Mouse (Mus musculus): ENCODE results near the gene Tlcd2. TPM values are rescaled to one million over a fixed set of nuclear protein-coding genes. Genes with fewer than 3 reads are reported as not detected.

Tlcd2 gene
- polyA plus RNA-seq (2016; fragmentation: Nextera tagmentation; extraction: Ambion mirVana): 9.2 and 9.8 TPM in 2 replicates

DNA sequence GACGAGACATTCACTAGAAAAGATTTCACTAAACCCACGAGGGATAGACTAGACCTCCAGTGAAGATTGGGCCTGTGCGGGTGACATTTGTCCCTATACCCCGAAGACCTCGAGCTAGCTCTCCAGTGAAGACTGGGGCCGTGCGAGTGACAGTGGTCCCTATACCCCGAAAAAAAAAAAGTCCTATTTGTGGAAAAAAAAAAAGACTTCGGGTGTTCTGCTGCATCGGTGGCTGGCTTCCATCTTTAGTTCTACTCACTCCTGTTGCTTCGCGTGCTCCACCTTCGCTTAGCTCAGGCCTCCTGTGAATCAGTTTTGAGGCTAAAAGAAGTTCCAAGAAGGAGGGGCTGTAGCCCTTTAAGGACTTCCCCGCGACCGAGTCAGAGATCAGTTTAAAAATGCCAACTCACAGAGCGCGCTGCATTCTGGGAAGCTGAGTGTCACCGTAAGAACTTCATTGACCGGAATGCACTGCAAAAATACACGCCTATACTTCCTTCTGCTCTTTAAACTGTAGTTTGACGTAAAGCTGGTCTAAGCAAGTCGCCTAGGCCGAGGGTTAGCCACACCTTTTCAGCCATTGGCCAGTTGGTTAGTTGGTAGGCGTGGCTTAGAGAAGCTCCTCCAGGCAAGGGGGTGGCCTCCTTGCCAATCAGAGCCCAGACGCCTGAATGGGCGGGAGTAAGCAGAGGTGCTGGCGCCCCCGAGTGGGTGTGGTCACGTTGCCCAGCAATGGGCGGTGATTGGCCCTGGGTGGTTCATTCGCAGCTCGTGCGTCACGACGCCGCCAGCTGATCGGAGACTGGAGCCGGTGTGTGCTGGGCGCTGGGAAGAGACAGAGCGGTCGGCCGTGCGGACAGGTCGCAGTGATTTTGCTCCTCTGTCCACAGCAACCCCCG, at the start of gene Tlcd2:
Tlcd2 (plus strand) TSS at position 872 of the 899 bp plus-strand sequence.
- Histone ChIP-seq H3K27ac (peak within 1 kb of the TSS; percentile 86), H3K36me3 (peaks cover 10% of the 10 kb centered on the region; the same call in 1 of the 2 replicates), H3K4me1 (peaks cover 38% of the 10 kb centered on the region), H3K4me3 (peak within 1 kb of the TSS; percentile 69), H3K9me3 (replicated peaks) (no peaks in the 10 kb centered on the region), H3K27me3 (ENCODE audit: low read depth, poor library complexity, severe bottlenecking) (no peaks in the 10 kb centered on the region)
- WGBS: under 1% methylated on average over 46 of the region's 46 CpGs
- peak; percentile 99 for DNase-seq (ENCODE audit: low spot score)

DNA sequence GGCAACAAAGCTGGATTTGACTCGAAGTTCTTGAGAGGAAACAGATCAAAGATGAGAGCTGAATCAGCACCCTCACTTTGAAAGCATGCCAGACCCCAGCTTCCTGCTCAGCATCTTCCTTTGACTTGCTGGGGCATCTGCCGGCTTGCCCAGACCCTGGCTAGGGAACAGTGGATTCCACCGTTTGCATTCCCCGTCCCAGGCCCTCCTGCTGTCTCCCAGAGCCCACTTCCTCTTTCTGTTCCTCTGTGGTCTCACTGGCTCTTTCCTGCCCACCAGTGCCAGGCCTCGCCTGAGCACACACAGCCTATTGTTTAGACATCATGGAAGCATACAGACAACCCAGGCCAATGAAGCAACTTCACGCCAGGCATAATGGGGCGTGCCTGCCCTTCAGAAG, 46.4 kb upstream of the Tlcd2 start:
- H3K36me3 ChIP-seq: peaks cover 88% of the 10 kb centered on the region
- H3K9me3 ChIP-seq (replicated peaks): no peaks in the 10 kb centered on the region
- H3K4me1 ChIP-seq: peaks cover 5% of the 10 kb centered on the region; the same call in 1 of the 2 replicates
- H3K27ac ChIP-seq: no peak overlapping the region
- H3K4me3 ChIP-seq: no peak overlapping the region
- H3K27me3 ChIP-seq (ENCODE audit: low read depth, poor library complexity, severe bottlenecking): no peaks in the 10 kb centered on the region
- DNase-seq (ENCODE audit: low spot score): no peak
- 67% methylated on average over 7 of the region's 7 CpGs for WGBS

DNA sequence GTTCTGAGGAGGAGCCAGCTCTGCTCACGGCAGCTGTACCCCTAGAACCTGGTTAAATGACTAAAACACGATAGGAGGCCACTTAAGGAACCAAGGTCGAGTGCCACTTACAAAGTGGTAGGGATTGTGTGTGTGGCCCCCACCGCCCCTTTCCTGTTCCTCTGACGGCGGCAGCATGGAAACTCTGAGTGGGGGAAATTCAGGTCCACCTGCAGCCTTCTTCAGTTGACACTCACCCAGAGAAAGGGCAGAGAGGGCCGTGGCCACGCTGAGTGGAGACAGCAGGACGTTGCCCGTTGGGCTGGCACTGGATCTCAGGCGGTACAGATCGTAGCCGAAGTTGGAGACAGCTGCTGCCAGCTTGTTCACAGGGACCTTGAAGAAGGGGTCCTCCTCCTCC, 45.5 kb upstream of the Tlcd2 start:
- no peaks in the 10 kb centered on the region for H3K9me3 ChIP-seq (replicated peaks)
- WGBS: 90% methylated on average over 13 of the region's 13 CpGs
- H3K27me3 ChIP-seq (ENCODE audit: low read depth, poor library complexity, severe bottlenecking): no peaks in the 10 kb centered on the region
- no peak overlapping the region for H3K27ac ChIP-seq
- H3K4me1 ChIP-seq: peaks cover 14% of the 10 kb centered on the region
- H3K4me3 ChIP-seq: no peak overlapping the region
- peaks cover 80% of the 10 kb centered on the region for H3K36me3 ChIP-seq
- no peak for DNase-seq (ENCODE audit: low spot score)

DNA sequence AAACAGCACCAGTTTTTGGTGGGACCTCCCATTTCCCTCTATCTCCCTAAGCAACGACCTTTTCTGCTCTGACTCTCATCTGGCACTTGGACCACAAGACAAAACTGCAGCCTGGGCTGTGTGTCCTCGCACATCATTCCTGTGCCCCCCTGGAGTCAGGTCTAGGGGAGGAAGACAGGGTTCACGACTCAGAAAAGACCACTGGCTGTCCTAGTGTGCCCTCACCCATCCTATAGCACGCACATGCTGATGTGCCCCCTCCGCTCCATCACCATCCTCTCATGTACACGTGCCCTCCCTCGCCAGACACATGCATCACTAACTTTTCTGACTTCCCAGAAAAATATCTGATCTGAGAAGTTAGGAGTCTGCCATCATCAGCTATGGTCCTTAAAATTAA, 41.5 kb upstream of the Tlcd2 start:
- peaks cover 32% of the 10 kb centered on the region for H3K4me1 ChIP-seq
- peak overlapping the region; percentile 88 for H3K27ac ChIP-seq
- H3K27me3 ChIP-seq (ENCODE audit: low read depth, poor library complexity, severe bottlenecking): no peaks in the 10 kb centered on the region
- DNase-seq (ENCODE audit: low spot score): no peak
- WGBS: 86% methylated on average over 7 of the region's 7 CpGs
- H3K36me3 ChIP-seq: peaks cover 40% of the 10 kb centered on the region
- H3K4me3 ChIP-seq: no peak overlapping the region
- no peaks in the 10 kb centered on the region for H3K9me3 ChIP-seq (replicated peaks)

DNA sequence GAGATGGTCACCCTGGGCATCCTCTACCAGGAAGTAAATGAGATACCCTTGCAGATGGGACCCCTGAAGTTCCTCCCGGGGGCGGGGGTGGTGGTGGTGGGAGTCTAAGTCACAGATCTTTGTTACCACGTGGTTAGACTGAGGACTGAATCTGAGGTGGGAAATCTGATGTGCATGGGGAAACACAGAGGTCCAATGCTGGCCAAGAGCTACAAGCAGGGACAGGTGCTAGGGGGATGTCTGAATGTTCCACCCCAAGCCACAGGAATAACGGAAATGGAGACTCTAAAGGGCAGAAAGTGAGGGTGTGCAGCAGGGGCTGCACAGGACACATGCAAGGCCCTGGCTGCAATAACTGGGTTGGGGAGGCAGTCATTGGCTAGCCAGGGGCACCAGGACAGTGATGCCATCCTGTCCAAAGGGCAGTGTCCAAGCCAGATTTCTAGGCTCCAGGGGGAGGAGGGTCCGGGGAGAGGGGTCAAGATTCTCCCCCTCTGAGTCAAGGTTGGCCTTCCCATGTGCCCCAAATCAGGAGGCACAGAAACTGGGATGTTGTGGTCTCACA, 40.6 kb upstream of the Tlcd2 start:
- Histone ChIP-seq H3K36me3 (peaks cover 31% of the 10 kb centered on the region), H3K4me3 (peak overlapping the region; percentile 68), H3K4me1 (peaks cover 32% of the 10 kb centered on the region), H3K27me3 (ENCODE audit: low read depth, poor library complexity, severe bottlenecking) (no peaks in the 10 kb centered on the region), H3K9me3 (replicated peaks) (no peaks in the 10 kb centered on the region), H3K27ac (peak overlapping the region; percentile 88)
- 55% methylated on average over 5 of the region's 5 CpGs for WGBS
- DNase-seq (ENCODE audit: low spot score): peak; percentile 38

DNA sequence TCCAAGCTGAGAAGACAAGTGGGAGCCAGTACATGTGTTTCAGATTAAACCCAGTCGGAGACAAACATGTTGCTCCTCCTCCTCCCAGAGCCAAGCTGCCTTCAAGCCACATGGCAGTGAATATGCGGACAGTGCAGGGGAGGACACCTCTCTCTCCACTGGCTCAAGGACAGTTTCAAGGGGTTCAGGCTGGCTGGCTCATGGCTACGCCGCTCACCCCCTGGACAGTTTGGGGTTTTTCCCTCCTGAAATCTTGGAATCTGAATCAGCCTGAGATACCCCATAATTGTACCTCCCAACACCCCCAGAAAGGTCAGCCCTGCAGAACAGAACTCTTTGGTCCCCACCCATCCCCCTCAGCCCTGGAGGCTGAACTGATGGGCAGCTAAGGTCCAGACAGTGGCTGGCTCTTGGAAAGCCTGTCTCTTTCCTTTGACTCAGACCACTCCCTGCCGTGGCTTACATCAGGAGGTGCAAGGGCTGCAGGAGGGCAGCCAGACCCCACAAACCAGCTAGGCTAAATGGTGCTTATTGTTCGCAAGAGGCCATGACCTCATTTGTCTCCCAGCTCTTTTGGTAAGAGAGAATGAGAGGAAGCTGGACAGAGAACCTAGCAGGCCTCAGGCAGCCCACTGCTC, 40.0 kb upstream of the Tlcd2 start:
- Histone ChIP-seq H3K4me3 (peak overlapping the region; percentile 68), H3K36me3 (peaks cover 25% of the 10 kb centered on the region), H3K4me1 (peaks cover 32% of the 10 kb centered on the region), H3K27ac (peak overlapping the region; percentile 88), H3K27me3 (ENCODE audit: low read depth, poor library complexity, severe bottlenecking) (no peaks in the 10 kb centered on the region), H3K9me3 (replicated peaks) (no peaks in the 10 kb centered on the region)
- DNase-seq (ENCODE audit: low spot score): peak; percentile 58
- 26% methylated on average over 6 of the region's 6 CpGs for WGBS

DNA sequence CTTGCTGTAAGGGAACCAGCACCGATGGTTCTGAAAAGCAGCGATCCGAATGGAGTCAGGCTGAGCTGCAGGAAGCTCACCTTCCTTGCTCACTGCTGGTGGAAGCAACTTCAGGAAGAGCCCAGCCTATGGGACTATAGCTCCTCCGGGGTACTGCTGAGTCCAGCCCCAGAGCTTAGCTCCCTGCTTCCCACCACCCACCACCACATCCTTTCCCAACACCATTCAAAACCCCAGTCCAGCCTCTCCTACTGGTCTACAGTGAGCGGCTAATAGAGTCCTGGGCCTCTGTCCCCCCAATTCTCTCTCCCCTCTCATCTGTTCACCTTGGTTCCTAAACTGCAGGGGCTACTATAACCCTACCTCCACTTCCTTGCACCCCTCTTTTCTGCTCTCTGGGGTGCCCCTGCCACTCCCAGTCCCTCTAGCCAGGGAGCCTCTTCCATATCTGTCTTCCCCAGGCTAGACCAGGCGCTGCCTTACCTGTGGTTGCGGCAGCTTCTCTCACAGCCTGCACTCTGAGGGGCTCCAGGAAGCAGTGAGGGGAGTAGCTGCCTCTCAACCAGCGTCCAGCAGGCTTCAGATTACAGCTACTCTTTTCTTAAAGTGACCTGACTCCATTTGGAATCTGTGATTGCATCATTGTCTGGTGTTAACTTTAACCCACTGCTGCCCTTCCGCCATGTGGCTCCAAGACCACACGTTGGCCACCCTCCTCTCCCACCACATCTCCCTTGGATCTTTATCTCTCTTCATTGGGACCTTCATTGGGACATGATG, 39.3 kb upstream of the Tlcd2 start, which contains the start of gene Serpinf1:
Serpinf1 (minus strand) TSS at position 689 of the 780 bp plus-strand sequence.
- Histone ChIP-seq H3K27ac (peak within 1 kb of the TSS; percentile 88), H3K36me3 (peaks cover 18% of the 10 kb centered on the region), H3K27me3 (ENCODE audit: low read depth, poor library complexity, severe bottlenecking) (no peaks in the 10 kb centered on the region), H3K4me1 (peaks cover 32% of the 10 kb centered on the region), H3K4me3 (peak within 1 kb of the TSS; percentile 68), H3K9me3 (replicated peaks) (no peaks in the 10 kb centered on the region)
- WGBS: 31% methylated on average over 10 of the region's 10 CpGs
- DNase-seq (ENCODE audit: low spot score): peak; percentile 62

DNA sequence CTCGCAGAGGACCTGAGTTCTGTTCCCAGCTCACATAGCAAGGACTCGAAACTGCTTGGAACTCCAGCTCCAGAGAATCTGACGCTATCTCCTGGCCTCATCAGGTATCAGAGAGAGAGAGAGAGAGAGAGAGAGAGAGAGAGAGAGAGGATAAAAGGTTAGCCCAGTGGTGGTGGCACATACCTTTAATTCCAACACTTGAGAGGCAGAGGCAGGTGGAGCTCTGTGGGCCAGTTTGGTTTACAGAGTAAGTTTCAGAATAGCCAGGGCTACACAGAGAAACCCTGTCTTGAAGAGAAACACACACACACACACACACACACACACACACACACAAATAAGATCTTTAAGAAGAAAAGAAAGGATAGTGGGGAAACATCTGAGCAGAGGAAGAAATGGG, 38.4 kb upstream of the Tlcd2 start:
- H3K9me3 ChIP-seq (replicated peaks): no peaks in the 10 kb centered on the region
- no peaks in the 10 kb centered on the region for H3K27me3 ChIP-seq (ENCODE audit: low read depth, poor library complexity, severe bottlenecking)
- no peak overlapping the region for H3K4me3 ChIP-seq
- H3K27ac ChIP-seq: peak overlapping the region; percentile 88
- WGBS: 85% methylated on average over 3 of the region's 3 CpGs
- no peak for DNase-seq (ENCODE audit: low spot score)
- peaks cover 9% of the 10 kb centered on the region for H3K36me3 ChIP-seq
- H3K4me1 ChIP-seq: peaks cover 32% of the 10 kb centered on the region

DNA sequence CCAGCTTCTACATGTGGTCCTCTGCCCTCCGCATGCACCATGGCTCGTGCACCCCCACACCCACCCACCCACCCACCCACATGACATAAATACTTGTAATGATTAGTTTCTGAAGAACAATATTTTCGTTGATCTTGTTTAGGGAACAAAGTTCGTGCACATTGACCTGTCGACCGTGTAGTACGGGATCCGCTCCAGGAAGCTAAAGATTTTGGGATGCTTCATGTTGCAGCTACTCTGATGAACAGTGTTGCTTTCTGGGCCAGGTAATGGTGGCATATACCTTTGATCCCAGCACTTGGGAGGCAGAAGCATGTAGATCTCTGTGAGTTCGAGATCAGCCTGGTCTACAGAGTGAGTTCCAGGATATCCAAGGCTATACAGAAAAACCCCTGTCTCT, 37.5 kb upstream of the Tlcd2 start:
- H3K27me3 ChIP-seq (ENCODE audit: low read depth, poor library complexity, severe bottlenecking): no peaks in the 10 kb centered on the region
- H3K4me1 ChIP-seq: peaks cover 32% of the 10 kb centered on the region
- WGBS: 93% methylated on average over 9 of the region's 9 CpGs
- no peaks in the 10 kb centered on the region for H3K9me3 ChIP-seq (replicated peaks)
- no peak overlapping the region for H3K4me3 ChIP-seq
- no peak overlapping the region for H3K27ac ChIP-seq
- DNase-seq (ENCODE audit: low spot score): no peak
- peaks cover 6% of the 10 kb centered on the region for H3K36me3 ChIP-seq

DNA sequence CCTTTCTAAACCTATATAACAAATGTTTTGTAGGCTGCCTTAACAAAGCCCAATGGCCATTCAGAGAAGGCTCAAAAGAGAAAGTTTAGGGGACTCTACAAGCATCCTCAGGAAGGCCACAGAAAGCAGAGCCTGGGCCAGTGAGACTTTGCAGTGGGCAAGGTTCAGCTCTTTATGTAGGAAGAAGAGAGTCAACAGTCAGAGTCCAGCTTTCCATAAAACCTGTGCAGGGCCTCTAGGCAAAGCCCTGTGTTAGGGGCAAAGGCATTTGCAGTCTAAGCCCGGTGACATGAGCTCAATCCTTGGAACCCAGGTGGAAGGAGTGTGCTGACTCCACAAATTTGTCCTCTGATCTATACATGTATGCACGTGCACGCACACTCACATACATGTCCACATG, 37.1 kb upstream of the Tlcd2 start:
- Histone ChIP-seq H3K27me3 (ENCODE audit: low read depth, poor library complexity, severe bottlenecking) (no peaks in the 10 kb centered on the region), H3K4me1 (peaks cover 32% of the 10 kb centered on the region), H3K9me3 (replicated peaks) (no peaks in the 10 kb centered on the region), H3K36me3 (peaks cover 6% of the 10 kb centered on the region), H3K27ac (no peak overlapping the region), H3K4me3 (no peak overlapping the region)
- WGBS: 96% methylated on average over 3 of the region's 3 CpGs
- no peak for DNase-seq (ENCODE audit: low spot score)

DNA sequence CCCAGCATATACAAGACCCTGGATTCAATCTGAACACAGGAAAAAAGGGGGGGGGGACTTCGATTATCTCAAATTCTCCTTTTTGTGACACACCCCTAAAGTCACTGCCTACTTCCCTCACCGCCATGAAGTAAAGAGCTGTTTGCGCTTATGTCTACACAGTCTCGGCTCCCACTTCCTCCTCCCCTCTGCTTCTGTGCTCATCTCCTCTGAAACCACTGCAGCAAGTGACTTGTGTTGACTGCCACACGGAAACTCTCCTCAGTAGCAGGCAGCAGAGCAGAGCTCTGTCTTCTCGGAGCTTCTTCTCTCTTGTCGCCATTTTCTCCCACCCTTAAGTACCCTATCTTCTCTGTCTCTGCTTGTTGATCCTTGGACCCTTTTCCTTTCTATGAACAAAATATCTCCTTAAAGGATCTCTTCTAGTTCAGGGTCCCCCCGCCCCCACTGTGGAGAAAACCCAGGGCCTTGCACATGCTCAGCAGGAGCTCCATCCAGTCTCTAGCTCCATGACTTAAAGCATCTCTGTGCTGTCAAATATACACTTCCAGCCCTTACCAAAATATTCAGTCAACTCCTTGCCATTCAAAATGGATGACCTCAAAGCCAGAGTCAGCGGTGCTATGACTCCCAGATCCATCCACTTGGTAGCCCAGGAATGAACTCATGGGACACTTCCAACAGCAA, 32.4 kb upstream of the Tlcd2 start:
- WGBS: 89% methylated on average over 9 of the region's 9 CpGs
- H3K9me3 ChIP-seq (replicated peaks): no peaks in the 10 kb centered on the region

DNA sequence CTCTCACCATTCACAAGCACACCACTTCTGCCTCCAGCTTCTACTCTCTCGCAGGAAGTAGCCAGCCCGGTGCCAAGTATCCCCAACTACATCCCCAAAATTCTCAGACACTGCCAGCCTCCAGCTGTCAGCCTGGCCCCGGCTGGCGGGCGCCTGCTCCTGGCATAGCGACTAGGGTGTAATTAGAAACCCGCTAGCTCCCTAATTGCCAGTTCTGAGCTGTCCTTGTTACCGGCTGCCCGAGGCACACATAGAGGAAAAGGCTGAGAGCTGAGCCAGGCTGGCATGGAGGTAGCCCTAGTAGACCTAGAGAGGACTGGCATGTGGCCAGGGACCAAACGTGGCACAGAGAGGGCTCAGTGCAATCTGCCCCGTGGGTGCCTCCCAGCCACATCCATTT, 30.2 kb upstream of the Tlcd2 start:
- Histone ChIP-seq H3K27ac (no peak overlapping the region), H3K9me3 (replicated peaks) (no peaks in the 10 kb centered on the region), H3K4me3 (no peak overlapping the region), H3K27me3 (ENCODE audit: low read depth, poor library complexity, severe bottlenecking) (no peaks in the 10 kb centered on the region), H3K36me3 (no peaks in the 10 kb centered on the region), H3K4me1 (no peaks in the 10 kb centered on the region)
- no peak for DNase-seq (ENCODE audit: low spot score)
- 84% methylated on average over 11 of the region's 11 CpGs for WGBS

More for the DNA sequence above, 32.4 kb upstream of the Tlcd2 start:
- no peak for DNase-seq (ENCODE audit: low spot score)
- H3K27me3 ChIP-seq (ENCODE audit: low read depth, poor library complexity, severe bottlenecking): no peaks in the 10 kb centered on the region
- no peaks in the 10 kb centered on the region for H3K36me3 ChIP-seq
- H3K4me3 ChIP-seq: no peak overlapping the region
- H3K4me1 ChIP-seq: no peaks in the 10 kb centered on the region
- H3K27ac ChIP-seq: no peak overlapping the region
